Mouse (Mus musculus) megakaryocyte, embryonic 14.5 days (primary cell): ENCODE data around the gene Shq1.

Source experiments
- FLI1 ChIP-seq: IDR thresholded peaks from 2 replicates; pipeline ENCODE4 v1.6.1; 2012; ENCODE audit warnings: low read length, inconsistent platforms, mixed read lengths
- GATA1 ChIP-seq: IDR thresholded peaks from 3 replicates; pipeline ENCODE4 v1.6.1; 2012; ENCODE audit warnings: mixed read lengths, low read length, inconsistent platforms, borderline replicate concordance

GRCm38 (mm10) chr6:100519837-100520236 is 151.1 kb downstream of the Shq1 start:
- TF ChIP-seq GATA1 (no peak), FLI1 (no peak)
